Mouse (Mus musculus) hematopoietic stem cell, adult 5-6 weeks (primary cell): ENCODE data around the gene Gm38392. TPM values are rescaled to one million over a fixed set of nuclear protein-coding genes. Genes with fewer than 3 reads are reported as not detected.
"Not testable (repeated sequence)": the region's sequence is repeated elsewhere in the genome, so short reads cannot be mapped to it uniquely, and the experiment has no call there.

Source experiments
- ATAC-seq, 2 experiments: fragments of 125-278 bp in 1 of 2; replicated peaks in 1 of 2; 2 replicates each; pipeline ENCODE4 v1.8.0; 2016 to 2017; ENCODE audit warnings: inconsistent platforms in 2 of 2, mild to moderate bottlenecking in 2 of 2, moderate number of reproducible peaks in 2 of 2, low read depth in 1 of 2, moderate TSS enrichment in 1 of 2; ENCODE audit not compliant: low FRiP score in 2 of 2, poor library complexity in 2 of 2, severe bottlenecking in 2 of 2, insufficient read depth in 1 of 2, low TSS enrichment in 1 of 2
- total RNA-seq: library from RNA; stranded (forward); fragments of 172-1452, 232-1000 nt; gene quantifications from 2 replicates; pipeline ENCODE4 v1.2.3, GENCODE M21; 2017

Gene Gm38392
- total RNA-seq = not detected in 2 replicates

DNA sequence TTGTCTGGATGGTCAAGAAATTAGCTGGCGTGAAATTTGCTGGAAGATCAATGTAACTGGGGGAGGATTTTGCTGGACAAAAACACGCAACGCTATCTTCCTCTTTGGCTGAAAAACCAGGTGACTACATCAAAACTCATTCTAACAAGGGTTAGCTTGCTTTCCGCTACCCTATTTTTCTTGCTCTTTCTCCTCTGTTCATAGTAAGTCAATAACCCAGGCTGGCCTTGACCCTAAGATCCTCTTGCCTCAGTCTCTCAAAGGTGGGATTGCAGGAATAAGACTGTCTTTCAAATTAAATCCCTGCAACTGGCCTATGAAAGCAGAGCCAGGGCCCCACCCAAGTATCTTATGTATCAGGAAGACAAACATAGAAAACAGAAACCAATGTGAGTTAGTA, at the start of gene Gm38392:
TSS of gene Gm38392 (minus strand) at position 101 of the 400 bp plus-strand sequence.
- ATAC-seq = no peak

DNA sequence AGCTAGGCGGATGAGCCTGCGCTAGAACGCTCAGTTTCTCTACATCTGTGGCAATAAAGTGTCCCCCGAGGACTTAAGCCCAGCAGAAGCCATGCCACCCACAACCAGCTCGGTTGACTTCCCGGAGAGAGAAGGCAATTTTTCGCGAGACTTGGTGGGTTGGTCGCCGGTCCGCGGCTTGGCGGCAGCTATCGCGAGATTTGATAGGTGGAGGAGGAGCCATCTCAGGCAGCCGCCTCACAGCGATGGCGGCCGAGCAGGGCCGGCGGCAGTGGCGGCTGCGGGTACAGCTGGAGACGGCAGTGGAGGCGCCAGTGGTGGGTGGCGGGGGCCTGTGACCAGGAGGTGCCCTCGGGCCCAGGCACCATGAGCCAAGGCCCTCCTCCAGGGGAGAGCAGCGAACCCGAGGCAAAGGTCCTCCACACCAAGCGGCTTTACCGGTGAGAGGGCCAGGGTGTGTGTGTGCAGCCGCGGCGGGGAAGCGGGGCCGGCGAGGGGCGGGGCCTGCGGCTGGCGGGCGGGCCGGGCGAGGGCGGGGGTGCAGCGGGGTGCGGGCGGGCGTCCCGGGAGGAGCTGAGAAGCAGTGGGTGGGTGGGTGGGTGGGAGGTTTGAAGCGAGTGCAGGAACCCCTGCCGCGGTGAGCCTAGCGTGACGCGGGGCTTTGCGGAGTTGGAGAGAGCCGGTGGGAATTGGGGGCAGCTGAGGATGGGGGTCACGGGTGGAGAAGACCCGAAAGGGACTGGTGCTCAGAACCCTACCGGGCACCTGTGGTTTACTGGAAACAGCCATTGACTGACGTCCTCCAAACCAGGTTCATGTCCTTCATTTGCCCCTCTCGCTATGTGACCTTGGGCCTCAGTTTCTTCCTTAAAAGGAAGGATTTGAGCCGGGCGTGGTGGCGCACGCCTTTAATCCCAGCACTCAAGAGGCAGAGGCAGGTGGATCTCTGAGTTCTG, 49.3 kb upstream of the Gm38392 start, which contains the start of the genes Tmem79 and Smg5:
TSS of gene Tmem79 (minus strand) at position 91 of the 956 bp plus-strand sequence.
TSS of gene Smg5 (plus strand) at position 203 of the 956 bp plus-strand sequence.
- peak; percentile 84 to 92 for ATAC-seq

DNA sequence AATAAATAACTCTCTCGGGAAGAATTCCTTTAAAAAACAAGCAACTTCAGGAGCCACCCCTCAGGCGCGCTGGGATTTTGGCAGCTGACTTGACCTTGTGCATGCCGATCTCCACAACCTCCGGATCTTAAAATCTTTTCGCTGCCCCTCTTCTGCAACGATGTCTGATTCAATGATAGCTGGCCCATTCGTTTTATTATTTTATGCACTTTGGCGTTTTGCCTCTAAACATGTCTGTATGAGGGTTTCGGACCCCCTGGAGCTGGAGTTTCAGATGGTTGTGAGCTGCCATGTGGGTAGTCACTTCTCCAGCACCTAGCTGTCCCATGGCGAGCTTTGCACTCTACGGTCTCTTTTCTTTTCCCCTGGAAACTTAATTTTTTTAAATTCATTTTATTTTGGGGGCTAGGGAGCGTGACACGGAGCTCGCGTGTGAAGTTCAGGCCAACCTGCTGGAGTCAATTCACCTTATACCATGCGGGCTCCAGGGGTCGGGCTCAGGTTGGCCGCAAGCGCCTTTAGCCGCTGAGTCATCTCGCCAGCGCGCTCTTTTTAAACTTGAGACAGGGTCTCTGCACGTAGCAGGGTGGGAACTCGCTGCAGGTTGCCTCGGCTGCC, 48.5 kb upstream of the Gm38392 start:
- ATAC-seq = peak; percentile 36 to 63

DNA sequence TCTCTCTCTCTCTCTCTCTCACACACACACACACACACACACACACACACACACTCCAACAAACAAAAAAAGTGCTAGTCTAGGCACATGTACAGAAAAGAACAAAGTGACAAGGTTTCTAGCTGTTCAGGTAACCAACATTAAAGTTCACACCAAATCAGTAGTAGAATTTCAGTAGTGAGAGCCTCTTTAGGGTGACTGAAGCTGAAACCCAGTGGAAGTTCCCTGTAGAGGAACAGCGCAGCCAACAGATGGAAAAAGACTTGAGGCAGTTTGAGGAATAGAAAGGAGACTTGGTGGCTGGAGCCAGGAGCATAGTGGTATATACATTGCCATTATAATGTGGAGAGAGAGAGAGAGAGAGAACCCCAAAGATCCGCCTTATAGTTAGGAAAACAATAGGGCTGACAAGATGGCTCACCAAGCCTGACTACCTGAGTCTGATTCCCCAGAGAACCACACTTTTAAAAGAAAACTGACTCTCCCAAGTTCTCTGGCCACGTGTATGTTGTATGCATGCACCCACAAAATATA, 48.0 kb upstream of the Gm38392 start:
- no peak for ATAC-seq

DNA sequence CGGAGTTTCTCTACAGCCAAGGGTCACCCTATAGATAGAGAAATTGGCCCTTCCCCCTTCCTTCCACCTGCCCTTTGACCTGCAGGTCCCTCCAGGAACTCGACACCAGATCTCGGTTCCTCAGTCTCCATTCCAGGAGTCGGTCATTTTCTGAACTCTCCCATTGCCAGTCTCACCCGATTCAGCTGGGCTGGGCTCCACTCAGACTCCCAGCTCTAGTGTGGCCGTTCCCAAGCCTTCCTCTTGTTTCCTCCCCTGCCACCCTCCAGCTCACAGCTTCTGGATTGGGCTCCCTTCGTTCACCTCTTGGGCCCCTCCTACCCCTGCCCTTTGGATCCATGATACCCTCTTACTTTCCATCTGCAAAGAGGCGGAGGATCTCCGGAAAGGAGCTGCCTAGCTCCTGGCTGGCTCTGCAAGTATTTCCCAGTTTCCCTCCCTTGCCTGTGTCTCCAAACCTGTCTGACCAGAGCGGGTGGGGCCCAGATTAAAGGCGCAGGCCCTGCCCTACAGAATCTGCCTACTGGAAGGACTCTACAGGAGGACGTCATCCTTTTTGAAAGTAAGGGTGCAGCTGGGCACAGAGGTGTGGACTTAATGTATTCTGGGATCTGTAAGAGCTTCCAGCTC, 47.1 kb upstream of the Gm38392 start:
- ATAC-seq = no peak

DNA sequence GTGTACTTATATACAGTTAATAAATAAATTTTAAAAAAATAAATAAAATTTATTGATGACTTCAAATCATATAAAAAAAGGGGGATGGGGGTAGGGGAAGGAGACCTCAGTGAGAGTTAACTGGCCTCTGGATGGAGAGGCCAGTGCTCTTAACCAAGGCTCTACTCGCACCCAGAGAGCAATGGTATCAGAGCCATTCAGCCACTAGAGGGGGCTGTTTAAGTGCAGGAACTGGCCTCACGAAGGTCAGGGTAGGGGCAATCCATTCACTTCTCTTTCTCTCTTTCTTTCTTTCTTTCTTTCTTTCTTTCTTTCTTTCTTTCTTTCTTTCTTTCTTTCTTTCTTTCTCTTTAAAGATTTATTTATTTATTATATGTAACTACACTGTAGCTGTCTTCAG, 44.3 kb upstream of the Gm38392 start:
- peak in 1 of 2 experiments; percentile 44; a peak in 1 of 4 replicates for ATAC-seq

DNA sequence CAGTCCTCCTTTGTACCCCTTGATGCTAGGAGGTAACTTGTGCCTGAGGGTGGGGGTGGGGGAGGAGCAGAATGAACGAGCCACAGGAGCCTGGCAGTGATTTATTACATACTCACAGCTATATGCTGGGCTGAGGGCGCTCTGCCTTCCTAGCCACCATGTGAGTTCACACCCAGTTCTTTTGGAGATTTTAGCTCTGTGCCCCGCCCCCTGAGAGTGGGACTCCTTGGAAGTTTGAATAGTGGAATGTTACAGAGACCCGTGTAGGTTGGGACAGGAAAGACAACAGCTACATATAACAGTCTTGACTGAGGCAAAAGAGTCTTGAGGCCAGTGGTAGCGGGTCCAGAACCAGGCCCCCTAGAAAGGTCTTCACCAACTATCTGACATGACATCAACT, 41.9 kb upstream of the Gm38392 start:
- no peak for ATAC-seq

DNA sequence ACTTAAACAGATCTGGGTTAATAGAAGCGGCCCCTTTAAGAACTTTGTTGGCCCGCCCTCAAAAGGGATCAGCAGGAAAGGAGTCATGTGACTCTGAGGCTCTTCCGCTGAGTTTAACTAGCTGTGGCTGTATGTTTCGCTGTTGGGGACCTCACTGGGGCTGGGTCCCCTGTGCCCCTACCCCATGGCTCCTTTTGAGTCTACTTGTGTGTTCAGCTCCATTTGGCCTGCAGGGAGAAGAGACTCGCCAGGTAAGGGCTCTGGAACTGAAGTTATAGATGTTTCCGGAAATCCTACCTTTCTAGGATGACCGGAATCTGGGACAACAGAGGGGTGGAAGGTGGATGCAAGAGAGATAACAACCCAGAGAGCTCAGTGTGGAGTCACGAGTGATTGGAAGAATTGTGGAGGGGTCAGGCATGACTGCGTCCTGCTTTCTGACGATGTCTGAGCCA, 38.0 kb upstream of the Gm38392 start, which contains the start of gene Glmp:
TSS of gene Glmp (plus strand) at position 73 of the 455 bp plus-strand sequence.
- peak; percentile 67 to 91 for ATAC-seq

DNA sequence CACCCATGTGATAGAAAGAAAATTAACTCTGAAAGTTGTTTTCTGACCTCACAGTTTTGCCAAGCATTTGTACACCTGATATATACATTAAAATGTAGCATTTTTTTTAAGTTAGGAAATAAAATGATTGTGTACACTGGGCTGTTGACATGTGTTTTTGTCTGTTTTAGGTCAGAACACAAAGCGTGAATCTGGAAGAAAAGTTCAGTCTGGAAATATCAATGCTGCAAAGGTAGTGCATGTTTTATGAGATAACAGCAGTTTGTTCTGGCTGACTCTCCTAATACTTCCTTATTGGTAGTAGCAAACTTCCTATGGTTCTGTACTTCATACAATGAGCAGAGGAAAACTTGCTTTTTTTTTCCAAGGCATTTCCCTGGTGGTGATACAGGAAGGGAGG, 12.2 kb upstream of the Gm38392 start:
- ATAC-seq = no peak

DNA sequence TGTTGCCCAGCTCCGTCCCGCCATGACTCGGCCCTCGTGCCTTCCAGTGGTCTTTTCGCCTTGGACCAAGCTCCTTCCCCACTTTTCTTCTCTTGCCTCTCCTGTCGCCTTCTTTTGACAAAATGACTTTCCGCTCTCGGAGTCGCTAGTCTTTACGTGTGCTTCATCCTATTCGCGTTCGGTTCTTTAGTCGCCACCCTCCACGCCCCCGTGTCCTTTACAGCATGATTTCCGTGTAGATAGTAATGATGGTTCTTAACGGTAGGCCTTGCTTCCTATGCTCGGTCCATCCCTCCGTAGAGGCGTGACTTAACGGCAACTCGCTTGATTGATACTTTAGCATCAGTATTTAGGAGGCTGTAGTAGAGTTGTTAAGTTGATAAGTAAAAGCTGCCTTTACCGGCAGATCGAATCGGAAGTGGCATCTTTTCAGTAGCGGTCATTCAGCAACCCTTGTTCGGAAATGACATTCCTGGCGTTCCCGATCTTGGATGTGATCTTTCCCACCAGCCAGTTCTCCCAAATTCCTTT, 10.4 kb upstream of the Gm38392 start:
- ATAC-seq = peak; percentile 3 to 20; a peak in 2 of 4 replicates

DNA sequence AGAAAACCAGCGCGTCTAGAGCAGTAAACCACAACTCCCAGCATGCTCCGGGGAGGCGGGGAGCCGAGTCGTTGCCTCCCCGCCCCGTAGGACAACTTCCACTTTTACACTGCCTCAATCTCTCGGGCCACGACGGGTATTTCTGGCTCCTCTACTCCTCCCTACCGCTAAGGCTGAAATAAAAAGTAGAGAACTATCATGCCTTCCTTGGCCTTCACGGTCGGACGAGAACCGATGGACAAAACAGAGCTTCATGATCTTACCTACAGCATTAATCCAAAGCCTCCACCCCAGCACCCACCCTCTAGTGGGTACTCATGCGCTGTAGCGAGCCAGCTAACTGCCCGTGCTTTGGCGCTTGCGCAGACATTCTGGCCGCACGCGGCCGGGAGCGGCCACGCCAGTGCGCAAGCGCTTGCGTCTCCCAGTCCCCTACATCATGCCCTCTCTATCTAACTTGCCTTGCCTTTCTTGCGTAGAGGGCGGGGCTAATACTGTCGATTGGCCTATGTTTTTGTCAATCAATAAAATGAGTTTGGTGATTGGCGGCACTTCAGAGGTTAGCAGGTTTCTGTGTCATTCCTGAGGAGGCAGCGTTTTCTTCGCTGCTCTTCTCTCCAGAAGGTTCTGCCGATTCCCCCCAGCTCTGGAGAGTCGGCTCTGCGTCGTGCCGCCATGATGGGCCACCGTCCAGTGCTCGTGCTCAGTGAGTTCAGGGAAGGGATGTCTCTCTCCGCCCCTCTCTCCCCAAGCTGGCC, 9.7 kb upstream of the Gm38392 start, which contains the start of the genes Tsacc and Cct3:
TSS of gene Tsacc (minus strand) at position 439 of the 758 bp plus-strand sequence.
TSS of gene Cct3 (plus strand) at position 556 of the 758 bp plus-strand sequence.
- peak; percentile 92 to 95 for ATAC-seq

DNA sequence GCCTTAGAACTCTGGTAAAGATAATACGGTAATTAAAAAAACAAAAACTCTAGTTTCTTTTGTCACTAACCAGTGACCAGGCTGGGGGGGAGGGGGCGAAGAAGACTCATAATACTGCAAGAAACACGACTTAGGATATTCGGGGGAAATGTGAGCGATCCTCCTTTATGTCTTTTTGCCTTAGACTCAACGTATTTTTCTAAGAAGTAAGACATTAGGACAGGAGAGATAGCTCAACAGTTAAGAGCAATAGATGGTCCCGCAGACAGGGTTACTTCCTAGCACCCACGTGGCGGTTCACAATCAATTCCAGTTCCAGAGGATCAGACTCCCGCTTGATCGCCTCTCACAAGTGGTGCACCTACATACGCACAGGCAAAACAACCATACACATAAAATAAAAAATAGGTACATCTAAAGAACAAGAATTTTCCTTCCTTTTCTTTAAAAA, 9.1 kb upstream of the Gm38392 start:
- no peak for ATAC-seq

DNA sequence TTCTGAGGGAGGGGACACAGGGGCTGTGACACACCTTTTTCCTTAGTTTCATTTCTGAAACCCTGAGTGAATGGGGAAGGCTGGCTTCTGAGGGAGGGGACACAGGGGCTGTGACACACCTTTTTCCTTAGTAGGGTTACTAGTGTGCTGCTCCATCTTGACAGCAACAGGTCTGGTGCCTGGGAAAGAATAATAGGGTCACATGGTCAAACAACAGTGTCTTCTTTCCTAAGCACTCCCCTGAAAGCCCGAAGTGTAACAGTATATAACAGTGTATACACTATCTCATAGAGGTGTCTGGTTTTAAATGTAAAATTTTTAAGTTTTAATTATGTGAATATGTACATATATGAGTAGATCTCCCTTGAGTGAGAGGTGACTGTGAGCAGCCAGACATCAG, 8.3 kb upstream of the Gm38392 start:
- not testable (repeated sequence) for ATAC-seq

DNA sequence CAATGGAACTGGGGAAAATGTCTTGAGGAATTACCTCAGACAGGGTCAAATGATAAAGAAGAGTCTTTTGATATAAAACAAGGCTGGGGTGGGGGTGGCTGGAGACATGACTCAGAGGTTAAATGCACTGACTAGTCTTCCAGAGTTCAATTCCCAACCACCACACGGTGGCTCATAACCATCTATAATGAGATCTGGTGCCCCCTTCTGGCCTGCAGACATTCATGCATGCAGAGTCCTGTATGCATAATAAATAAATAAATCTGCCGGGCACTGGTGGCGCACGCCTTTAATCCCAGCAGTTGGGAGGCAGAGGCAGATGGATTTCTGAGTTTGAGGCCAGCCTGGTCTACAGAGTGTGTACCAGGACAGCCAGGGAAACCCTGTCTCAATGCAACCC, 5.0 kb upstream of the Gm38392 start:
- no peak for ATAC-seq

DNA sequence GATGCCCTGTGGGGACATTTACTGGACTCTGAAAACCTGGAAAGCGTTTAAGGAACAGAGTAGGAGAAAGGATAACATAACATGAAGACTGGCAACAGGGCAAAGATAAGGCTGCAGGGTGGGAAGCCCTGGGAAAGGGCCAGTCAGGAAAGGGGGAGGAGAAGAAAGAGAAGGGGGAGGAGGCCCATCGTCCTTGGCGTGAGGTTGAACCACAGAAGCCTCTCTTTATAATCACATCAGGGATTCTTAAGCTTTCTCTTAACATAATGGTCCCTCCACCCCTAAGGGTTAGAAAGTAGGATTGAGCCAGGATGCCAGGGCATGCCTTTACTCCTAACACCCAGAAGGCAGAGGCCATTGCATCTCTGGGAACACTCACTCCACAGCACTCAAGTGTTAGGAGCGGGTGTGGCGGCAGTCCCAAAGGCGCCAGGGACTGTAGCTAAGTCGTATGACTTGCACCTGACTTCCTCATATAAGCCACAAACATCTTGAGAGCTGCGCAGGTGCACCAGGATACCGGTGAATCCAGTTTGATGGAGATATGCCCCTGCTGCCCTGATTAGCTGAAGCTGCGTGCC, 1.2 kb upstream of the Gm38392 start:
- ATAC-seq = not testable (repeated sequence)

DNA sequence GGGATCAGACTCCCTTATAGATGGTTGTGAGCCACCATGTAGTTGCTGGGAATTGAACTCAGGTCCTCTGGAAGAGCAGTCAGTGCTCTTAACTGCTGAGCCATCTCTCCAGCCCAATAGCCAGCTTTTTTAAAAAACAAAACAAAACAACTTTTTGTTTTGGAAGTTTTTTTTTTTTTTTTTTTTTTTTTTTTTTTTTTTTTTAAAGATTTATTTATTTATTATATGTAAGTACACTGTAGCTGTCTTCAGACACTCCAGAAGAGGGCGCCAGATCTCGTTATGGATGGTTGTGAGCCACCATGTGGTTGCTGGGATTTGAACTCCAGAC, 1.5 kb downstream of the Gm38392 start:
- ATAC-seq = not testable (repeated sequence)
